Mouse (Mus musculus): Measurements from ENCODE around the gene Rgs14. TPM values are rescaled to one million over a fixed set of nuclear protein-coding genes. Genes with fewer than 3 reads are reported as not detected.
A peak's percentile ranks its signal among the peaks of the same experiment; 100 is the strongest.

Rgs14 gene
- polyA plus RNA-seq, 1 experiment from 2014 or later, result 1.6 TPM

DNA sequence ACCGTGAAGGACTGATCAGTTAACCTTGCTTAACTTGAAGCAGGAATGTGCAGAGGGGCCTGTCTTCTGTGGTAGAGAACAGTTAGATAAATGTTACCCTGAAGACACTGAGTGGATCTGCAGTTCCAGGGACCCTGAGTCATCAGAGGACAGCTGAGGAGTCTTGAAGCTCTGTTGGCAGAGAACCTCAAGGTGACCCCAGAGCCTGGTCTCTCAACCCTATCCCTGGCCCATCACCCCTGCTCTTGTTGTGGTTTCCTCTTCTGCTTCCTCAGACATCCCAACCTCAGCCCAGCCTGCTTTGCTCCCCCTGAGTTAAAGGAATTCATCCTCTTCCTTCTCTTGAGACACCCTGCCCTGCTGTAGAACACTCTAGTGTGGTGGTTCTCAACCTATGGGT is 28.6 kb downstream of the Rgs14 start, which contains the start of gene Slc34a1:
Gene Slc34a1 (plus strand): TSS at position 100 of the 400 bp plus-strand sequence.
- 73% methylated on average over 1 of the region's 1 CpGs for WGBS
- no peak within 1 kb of the TSS for H3K9ac ChIP-seq (ENCODE audit: low read length)
- 0 out of 2 replicates have a peak, but pooled peaks cover 3% of the 10 kb centered on the region for H3K4me1 ChIP-seq (ENCODE audit: control insufficient read depth, insufficient read depth, low read length)
- no peaks in the 10 kb centered on the region for H3K36me3 ChIP-seq (ENCODE audit: control insufficient read depth, insufficient read depth, low read length)
- H3K9me3 ChIP-seq (replicated peaks; ENCODE audit: control insufficient read depth, low read length), result no peaks in the 10 kb centered on the region
- ATAC-seq (ENCODE audit: insufficient read depth, low FRiP score), result no peak
- no peaks in the 10 kb centered on the region for H3K27me3 ChIP-seq (ENCODE audit: control insufficient read depth, insufficient read depth, low read length)
- H3K4me2 ChIP-seq (ENCODE audit: low read depth, low read length), result no peak within 1 kb of the TSS
- H3K27ac ChIP-seq (ENCODE audit: low read length), result no peak within 1 kb of the TSS
- H3K4me3 ChIP-seq (replicated peaks; ENCODE audit: low read length), result no peak within 1 kb of the TSS

DNA sequence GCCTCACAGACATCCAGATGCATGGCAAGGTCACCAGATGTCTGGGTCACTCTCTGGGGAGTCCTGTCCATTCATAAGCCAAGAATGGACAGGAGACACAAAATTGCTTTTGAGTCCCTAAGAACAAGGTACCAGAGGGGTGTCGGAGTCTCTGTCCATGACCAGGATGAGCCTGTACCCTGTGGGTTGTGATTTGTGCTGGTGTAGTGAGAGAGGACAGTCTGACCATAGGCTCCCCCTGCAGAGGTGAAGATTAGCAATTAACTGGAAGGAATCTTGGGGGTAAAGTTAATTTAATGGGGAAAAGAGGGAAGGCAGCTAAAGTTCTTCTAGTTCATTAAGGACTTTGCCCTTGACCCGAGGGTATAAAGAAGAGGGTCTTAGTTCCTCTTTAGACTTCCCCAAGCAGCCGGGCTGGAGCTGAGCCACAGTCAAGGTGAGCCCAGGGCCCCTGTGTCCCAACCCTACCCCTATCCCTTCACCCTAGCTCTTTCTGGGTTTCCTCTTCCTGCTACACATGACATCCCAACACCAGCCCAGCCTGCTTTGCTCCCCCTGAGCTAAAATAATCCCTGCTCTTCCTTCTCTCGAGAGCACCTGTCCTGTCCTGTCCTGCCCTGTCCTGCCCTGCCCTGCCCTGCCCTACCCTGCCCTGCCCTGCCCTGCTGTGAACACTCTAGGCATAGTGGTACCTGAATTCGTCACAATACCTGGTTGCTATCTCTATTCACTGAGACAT is 29.9 kb downstream of the Rgs14 start:
- no peak overlapping the region for H3K4me3 ChIP-seq (replicated peaks; ENCODE audit: low read length)
- H3K9me3 ChIP-seq (replicated peaks; ENCODE audit: control insufficient read depth, low read length), result no peaks in the 10 kb centered on the region
- no peak overlapping the region for H3K4me2 ChIP-seq (ENCODE audit: low read depth, low read length)
- H3K4me1 ChIP-seq (ENCODE audit: control insufficient read depth, insufficient read depth, low read length), result 0 out of 2 replicates have a peak, but pooled peaks cover 3% of the 10 kb centered on the region
- H3K27me3 ChIP-seq (ENCODE audit: control insufficient read depth, insufficient read depth, low read length), result no peaks in the 10 kb centered on the region
- no peak overlapping the region for H3K9ac ChIP-seq (ENCODE audit: low read length)
- no peaks in the 10 kb centered on the region for H3K36me3 ChIP-seq (ENCODE audit: control insufficient read depth, insufficient read depth, low read length)
- peak overlapping the region; percentile 80 for H3K27ac ChIP-seq (ENCODE audit: low read length)
- WGBS, result 53% methylated on average over 5 of the region's 5 CpGs
- ATAC-seq (ENCODE audit: insufficient read depth, low FRiP score), result peak; percentile 74; the same call in 1 of the 2 replicates

DNA sequence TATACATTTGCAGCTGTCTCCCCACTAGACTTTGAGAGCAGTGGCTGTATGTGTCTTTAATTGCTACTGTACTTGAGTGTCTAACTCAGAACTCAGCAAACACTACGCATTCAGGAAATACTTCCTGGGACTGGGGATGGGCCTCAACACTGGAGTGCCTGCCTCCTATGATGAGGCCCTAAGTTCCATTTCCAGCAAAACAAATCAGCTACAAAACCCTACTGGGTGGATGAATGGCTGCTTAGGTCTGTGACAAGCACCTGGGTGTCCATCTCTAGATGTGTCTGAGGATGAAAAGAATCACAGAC is 30.5 kb downstream of the Rgs14 start:
- 0 out of 2 replicates have a peak, but pooled peaks have one; percentile 6 for ATAC-seq (ENCODE audit: insufficient read depth, low FRiP score)
- Histone ChIP-seq H3K27me3 (ENCODE audit: control insufficient read depth, insufficient read depth, low read length) (no peaks in the 10 kb centered on the region), H3K27ac (ENCODE audit: low read length) (peak overlapping the region; percentile 66), H3K9ac (ENCODE audit: low read length) (no peak overlapping the region), H3K4me3 (replicated peaks; ENCODE audit: low read length) (no peak overlapping the region), H3K4me2 (ENCODE audit: low read depth, low read length) (no peak overlapping the region), H3K9me3 (replicated peaks; ENCODE audit: control insufficient read depth, low read length) (no peaks in the 10 kb centered on the region), H3K36me3 (ENCODE audit: control insufficient read depth, insufficient read depth, low read length) (no peaks in the 10 kb centered on the region), H3K4me1 (ENCODE audit: control insufficient read depth, insufficient read depth, low read length) (0 out of 2 replicates have a peak, but pooled peaks cover 3% of the 10 kb centered on the region)
- WGBS, result 48% methylated on average over 1 of the region's 1 CpGs

DNA sequence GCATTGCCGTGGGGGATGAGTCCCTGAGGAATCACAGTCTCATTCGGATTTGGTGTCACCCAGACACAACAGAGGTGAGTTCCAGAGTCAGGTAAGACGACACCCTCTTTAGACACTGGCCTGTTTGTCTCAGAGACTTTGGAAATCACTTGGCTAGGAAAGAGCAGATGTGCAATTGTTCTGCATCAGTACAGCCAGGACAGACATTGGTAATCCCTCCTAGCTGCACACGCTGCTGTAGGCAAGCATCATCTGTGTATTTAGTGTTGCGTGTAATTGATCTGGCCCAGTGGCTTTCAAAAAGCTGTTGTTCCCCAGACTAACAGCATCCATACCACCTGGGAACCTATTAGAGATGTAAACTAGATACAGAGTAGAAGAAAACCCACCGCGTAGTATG is 33.7 kb downstream of the Rgs14 start:
- Histone ChIP-seq H3K4me3 (replicated peaks; ENCODE audit: low read length) (no peak overlapping the region), H3K4me2 (ENCODE audit: low read depth, low read length) (no peak overlapping the region), H3K27me3 (ENCODE audit: control insufficient read depth, insufficient read depth, low read length) (no peaks in the 10 kb centered on the region), H3K4me1 (ENCODE audit: control insufficient read depth, insufficient read depth, low read length) (0 out of 2 replicates have a peak, but pooled peaks cover 3% of the 10 kb centered on the region), H3K9ac (ENCODE audit: low read length) (no peak overlapping the region), H3K9me3 (replicated peaks; ENCODE audit: control insufficient read depth, low read length) (no peaks in the 10 kb centered on the region), H3K36me3 (ENCODE audit: control insufficient read depth, insufficient read depth, low read length) (no peaks in the 10 kb centered on the region), H3K27ac (ENCODE audit: low read length) (no peak overlapping the region)
- WGBS, result 72% methylated on average over 7 of the region's 7 CpGs
- ATAC-seq (ENCODE audit: insufficient read depth, low FRiP score), result no peak

DNA sequence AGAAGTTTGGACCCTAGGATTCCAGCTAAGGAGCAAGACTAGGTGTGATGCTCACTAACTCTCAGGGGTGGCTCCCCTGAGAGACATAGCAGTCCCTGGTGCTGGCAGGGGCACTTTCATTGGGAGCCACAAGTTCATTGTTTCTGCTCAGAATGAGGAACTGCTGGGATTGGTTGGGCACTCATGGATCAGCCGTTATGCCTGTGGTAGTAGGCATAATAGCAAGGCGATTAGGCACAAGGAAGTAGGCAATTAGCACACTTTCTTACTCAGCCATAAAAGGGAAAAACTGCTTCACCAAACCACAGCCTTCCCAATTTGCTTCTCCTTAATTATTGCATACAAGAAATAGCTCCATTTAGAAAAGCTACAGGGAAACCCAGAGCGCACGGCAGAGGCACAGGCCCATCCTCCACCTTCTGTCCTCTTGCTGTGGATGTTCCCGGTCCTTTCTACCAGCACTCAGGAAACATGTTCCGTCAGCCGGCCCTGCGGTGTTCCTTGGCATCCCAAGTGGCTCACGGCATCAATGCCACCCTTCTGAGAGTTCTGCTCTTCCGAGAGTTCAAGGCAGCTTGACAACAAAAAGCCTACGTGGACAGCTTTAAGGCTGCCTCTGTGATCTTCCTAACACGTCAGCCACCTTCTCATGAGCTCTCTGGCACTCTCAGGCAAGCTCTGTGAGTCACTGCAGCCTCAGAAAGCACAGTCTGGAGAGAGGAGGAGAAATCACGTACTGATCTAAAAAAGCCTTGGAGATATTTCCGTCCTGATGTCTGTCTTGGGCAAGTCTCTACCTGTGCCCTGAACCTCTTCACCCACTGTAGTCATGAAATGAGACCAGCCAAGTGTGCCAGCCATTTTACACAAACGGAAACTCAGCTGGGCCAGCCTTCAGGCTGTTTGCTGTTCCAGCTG is 34.7 kb downstream of the Rgs14 start:
- no peaks in the 10 kb centered on the region for H3K9me3 ChIP-seq (replicated peaks; ENCODE audit: control insufficient read depth, low read length)
- H3K9ac ChIP-seq (ENCODE audit: low read length), result peak overlapping the region; percentile 42; the same call in 1 of the 2 replicates
- no peak overlapping the region for H3K4me2 ChIP-seq (ENCODE audit: low read depth, low read length)
- H3K4me3 ChIP-seq (replicated peaks; ENCODE audit: low read length), result no peak overlapping the region
- no peaks in the 10 kb centered on the region for H3K36me3 ChIP-seq (ENCODE audit: control insufficient read depth, insufficient read depth, low read length)
- peak overlapping the region; percentile 78 for H3K27ac ChIP-seq (ENCODE audit: low read length)
- H3K27me3 ChIP-seq (ENCODE audit: control insufficient read depth, insufficient read depth, low read length), result no peaks in the 10 kb centered on the region
- WGBS, result 64% methylated on average over 15 of the region's 15 CpGs
- H3K4me1 ChIP-seq (ENCODE audit: control insufficient read depth, insufficient read depth, low read length), result 0 out of 2 replicates have a peak, but pooled peaks cover 3% of the 10 kb centered on the region
- ATAC-seq (ENCODE audit: insufficient read depth, low FRiP score), result peak; percentile 23; the same call in 1 of the 2 replicates

DNA sequence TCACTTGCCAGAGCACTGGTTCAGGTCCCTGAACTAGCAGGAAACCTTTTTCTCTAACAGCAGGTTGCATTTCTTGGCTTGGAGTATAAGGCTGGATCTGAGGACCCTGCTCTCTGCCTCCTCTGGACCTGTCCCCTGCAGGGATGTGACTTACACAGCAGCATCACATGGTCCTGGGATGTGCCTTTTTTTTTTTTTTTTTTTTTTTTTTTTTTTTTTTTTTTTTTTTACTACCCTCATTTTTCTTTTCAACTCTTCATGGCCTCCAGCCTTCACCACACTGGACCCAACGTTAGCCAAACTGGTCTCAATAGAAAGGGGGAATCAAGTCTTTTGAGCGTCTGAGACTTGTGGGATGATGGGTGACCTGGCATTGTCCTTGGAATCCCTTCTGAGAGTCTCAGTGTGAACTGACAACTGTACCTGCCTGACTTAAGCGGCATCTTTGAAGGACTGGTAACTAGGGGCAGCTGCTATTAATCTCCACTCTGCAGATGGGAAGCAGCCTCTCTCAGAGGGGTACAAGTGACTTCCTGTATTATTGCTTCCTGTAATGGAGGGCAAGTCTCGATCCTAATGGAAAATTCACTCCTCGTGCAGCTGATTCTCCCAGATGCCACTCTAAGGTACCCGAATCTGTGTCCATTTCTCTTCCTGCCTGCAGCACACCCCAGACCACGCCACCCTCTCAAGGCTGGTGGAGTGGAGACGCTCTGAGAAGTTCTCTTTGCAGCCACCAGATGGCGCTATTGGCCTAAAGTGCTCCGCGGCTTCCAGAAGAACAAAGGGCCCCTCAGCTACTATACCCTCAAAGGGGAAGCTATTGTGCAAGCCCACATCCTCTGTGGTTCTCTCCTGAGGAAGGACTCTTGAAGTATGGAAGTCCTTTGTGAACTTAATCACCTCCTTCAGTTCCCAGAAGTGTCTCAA is 35.6 kb downstream of the Rgs14 start:
- Histone ChIP-seq H3K4me1 (ENCODE audit: control insufficient read depth, insufficient read depth, low read length) (0 out of 2 replicates have a peak, but pooled peaks cover 3% of the 10 kb centered on the region), H3K36me3 (ENCODE audit: control insufficient read depth, insufficient read depth, low read length) (no peaks in the 10 kb centered on the region), H3K4me3 (replicated peaks; ENCODE audit: low read length) (no peak overlapping the region), H3K27ac (ENCODE audit: low read length) (peak overlapping the region; percentile 42; the same call in 1 of the 2 replicates), H3K27me3 (ENCODE audit: control insufficient read depth, insufficient read depth, low read length) (no peaks in the 10 kb centered on the region), H3K4me2 (ENCODE audit: low read depth, low read length) (peak overlapping the region; percentile 16; the same call in 1 of the 2 replicates), H3K9me3 (replicated peaks; ENCODE audit: control insufficient read depth, low read length) (no peaks in the 10 kb centered on the region), H3K9ac (ENCODE audit: low read length) (peak overlapping the region; percentile 31; the same call in 1 of the 2 replicates)
- WGBS, result 11% methylated on average over 11 of the region's 11 CpGs
- peak; percentile 76 for ATAC-seq (ENCODE audit: insufficient read depth, low FRiP score)

DNA sequence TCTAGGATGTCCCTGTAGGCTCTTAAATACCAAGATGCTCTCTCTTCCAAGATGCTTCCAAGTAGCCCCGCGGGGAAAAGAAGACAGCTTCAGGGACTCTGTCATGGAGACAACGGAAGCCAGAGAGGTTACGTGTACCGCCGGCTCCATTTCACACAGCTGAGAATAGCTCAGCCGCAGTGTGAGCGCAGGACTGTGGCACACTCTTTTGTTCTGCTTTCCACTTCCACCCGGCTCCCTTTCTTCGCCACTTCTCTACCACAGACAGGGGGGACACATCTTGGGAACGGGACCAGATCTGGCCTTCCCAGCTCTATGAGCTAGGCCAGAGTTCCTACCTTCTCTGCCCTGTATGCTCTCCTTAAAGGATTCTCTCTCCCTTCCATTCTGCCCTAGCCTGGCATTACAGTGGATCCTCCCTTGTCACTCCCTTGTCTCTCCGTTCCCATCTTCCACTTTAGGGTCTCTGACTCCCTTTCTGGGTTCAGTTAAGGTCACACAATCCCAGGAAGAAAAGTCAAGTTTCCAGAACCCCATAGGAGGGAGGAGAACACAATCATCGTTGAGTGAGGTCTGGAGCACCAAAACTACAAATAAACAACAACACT is 36.4 kb downstream of the Rgs14 start:
- no peak overlapping the region for H3K4me3 ChIP-seq (replicated peaks; ENCODE audit: low read length)
- no peaks in the 10 kb centered on the region for H3K36me3 ChIP-seq (ENCODE audit: control insufficient read depth, insufficient read depth, low read length)
- no peaks in the 10 kb centered on the region for H3K4me1 ChIP-seq (ENCODE audit: control insufficient read depth, insufficient read depth, low read length)
- H3K4me2 ChIP-seq (ENCODE audit: low read depth, low read length), result peak overlapping the region; percentile 16; the same call in 1 of the 2 replicates
- H3K27ac ChIP-seq (ENCODE audit: low read length), result no peak overlapping the region
- 64% methylated on average over 13 of the region's 13 CpGs for WGBS
- ATAC-seq (ENCODE audit: insufficient read depth, low FRiP score), result peak; percentile 38; the same call in 1 of the 2 replicates
- H3K9me3 ChIP-seq (replicated peaks; ENCODE audit: control insufficient read depth, low read length), result no peaks in the 10 kb centered on the region
- no peaks in the 10 kb centered on the region for H3K27me3 ChIP-seq (ENCODE audit: control insufficient read depth, insufficient read depth, low read length)
- H3K9ac ChIP-seq (ENCODE audit: low read length), result peak overlapping the region; percentile 31; the same call in 1 of the 2 replicates

DNA sequence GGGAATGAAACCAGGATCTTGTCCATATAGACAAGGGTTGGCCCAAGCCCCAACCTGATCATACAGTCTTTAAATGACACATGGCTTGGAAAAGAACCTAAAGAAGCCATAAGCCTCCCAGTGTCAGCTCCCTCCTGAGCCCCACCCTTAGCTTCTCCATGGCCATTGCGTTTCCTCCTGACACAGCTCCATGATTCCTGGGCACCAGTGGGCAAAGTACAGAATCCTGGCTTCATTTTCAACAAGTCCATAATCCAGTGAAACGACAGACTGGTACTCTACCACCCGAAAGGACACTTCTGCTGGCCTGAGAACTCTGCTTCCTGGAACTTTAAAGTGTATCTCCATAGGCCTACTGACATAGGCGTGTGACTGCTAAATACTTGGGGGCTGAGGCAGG is 37.8 kb downstream of the Rgs14 start:
- no peak overlapping the region for H3K4me3 ChIP-seq (replicated peaks; ENCODE audit: low read length)
- H3K9ac ChIP-seq (ENCODE audit: low read length), result no peak overlapping the region
- no peaks in the 10 kb centered on the region for H3K4me1 ChIP-seq (ENCODE audit: control insufficient read depth, insufficient read depth, low read length)
- no peak for ATAC-seq (ENCODE audit: insufficient read depth, low FRiP score)
- WGBS, result 76% methylated on average over 4 of the region's 4 CpGs
- no peak overlapping the region for H3K27ac ChIP-seq (ENCODE audit: low read length)
- no peaks in the 10 kb centered on the region for H3K9me3 ChIP-seq (replicated peaks; ENCODE audit: control insufficient read depth, low read length)
- H3K27me3 ChIP-seq (ENCODE audit: control insufficient read depth, insufficient read depth, low read length), result no peaks in the 10 kb centered on the region
- H3K36me3 ChIP-seq (ENCODE audit: control insufficient read depth, insufficient read depth, low read length), result no peaks in the 10 kb centered on the region
- H3K4me2 ChIP-seq (ENCODE audit: low read depth, low read length), result no peak overlapping the region

Data from stomach, embryonic 16.5 days (tissue).